Mouse (Mus musculus) lung, postnatal 25 days (tissue): ENCODE results near the gene Grasp.

Experiments used
- DNase-seq: peaks from one replicate; pipeline ENCODE4 v3.0.0; 2022; ENCODE audit warnings: low spot score

The Grasp gene

GRCm38 (mm10) chr15:101274380-101274779, 50.4 kb downstream of the Grasp start:
- no peak for DNase-seq

DNA sequence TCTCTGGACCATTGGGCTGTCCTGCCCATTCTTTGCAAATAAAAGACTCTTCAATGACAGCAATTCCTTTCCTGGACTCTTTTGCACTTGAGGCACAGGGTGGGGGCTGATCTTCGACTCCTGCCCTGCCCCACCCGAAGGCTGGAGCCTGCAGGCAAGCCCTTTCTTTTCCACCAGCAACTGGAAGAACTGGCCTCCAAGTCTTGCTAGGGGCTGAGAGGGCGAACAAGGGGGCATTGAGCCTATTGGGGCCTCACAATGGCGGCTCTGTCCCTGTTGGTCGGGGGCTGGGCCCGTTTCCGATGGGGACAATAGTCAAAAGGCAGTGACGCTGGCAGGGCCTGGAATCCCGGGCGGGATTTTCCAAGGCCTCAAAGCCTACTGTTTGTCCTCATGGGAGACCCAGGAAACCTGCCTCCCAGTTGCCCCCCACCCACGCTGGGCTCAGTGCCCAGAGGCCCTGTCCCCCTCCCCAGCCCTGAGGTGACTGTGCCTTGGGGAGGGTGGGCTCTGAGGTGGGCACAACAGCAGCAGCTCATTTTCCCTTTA, 53.4 kb downstream of the Grasp start:
- no peak for DNase-seq

- DNase-seq, result no peak
Observed at GRCm38 (mm10) chr15:101278589-101278988, 54.6 kb downstream of the Grasp start.

DNA sequence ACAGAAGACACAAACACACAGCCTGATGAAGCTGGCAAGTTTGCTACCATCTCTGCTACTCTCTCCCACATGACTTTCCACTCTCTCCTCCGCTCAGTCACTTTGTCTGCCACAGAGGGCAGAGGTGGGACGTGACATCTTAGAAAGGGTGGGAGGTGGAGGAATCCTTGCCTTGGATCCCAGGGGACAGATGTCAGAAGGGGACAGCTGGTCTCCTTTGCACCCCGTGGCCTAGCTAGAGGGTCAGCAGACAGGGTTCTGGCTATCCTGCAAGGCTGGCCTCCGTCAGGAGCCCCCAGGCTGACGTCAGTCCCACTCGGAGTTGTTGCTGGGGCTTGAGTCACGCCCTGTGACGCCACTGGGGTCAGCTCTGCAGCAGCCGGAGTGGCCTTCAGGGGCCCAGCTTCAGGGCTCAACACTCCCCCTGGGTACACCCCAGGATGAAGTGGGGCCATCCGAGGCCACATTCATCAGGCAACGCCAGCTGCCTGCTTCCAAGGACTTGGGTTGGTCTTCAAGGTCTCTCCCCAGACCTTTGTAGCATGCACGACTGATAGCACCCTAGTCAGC, 55.5 kb downstream of the Grasp start:
- DNase-seq, result no peak
